Mouse (Mus musculus): ENCODE measurements around the gene Muc1. TPM values are rescaled to one million over a fixed set of nuclear protein-coding genes. Genes with fewer than 3 reads are reported as not detected.
A peak's percentile ranks its signal among the peaks of the same experiment; 100 is the strongest.

The Muc1 gene
- total and polyA plus RNA-seq, 3 experiments = 0.04 to 1.1 TPM; not detected in 1

DNA sequence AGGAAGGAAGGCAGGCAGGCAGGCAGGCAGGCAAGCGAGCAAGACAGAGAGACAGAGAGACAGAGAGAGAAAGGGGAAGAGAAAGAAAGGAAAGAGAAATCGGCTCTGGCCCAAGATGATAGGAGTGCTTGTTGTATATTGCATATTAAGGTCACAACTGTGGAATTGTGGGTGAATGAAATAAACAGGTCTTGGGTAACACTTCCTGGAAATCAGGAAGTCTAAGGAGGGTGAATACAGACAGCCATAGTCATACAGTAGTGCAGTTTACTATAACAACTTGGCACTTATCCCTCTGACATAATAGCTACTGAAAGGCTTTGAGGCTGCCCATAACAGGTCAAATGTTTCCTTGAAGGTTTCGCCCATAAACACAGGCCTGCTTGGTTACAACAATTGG is 29.0 kb upstream of the Muc1 start:
- Histone ChIP-seq H3K9ac (ENCODE audit: control insufficient read depth, low read depth, low read length, poor library complexity, severe bottlenecking) (no peak overlapping the region), H3K79me2 (ENCODE audit: control insufficient read depth, insufficient read depth, low read length, poor library complexity) (peaks cover 6% of the 10 kb centered on the region), H3K4me1 (ENCODE audit: control insufficient read depth in 1 of 2, insufficient read depth in 2 of 2, low read length in 2 of 2) (peaks cover 3 to 9% of the 10 kb centered on the region in 2 experiments), H3K9me3 (replicated peaks; ENCODE audit: insufficient read depth, low read length) (no peaks in the 10 kb centered on the region), H3K4me3 (ENCODE audit: control insufficient read depth in 1 of 2, insufficient read depth in 1 of 2, low read depth in 2 of 2, low read length in 2 of 2) (no peak overlapping the region), H3K27me3 (ENCODE audit: control insufficient read depth in 1 of 2, insufficient read depth in 2 of 2, low read length in 2 of 2) (no peaks in the 10 kb centered on the region), H3K36me3 (ENCODE audit: control insufficient read depth in 1 of 2, insufficient read depth in 2 of 2, low read length in 2 of 2) (peaks cover 0 to 14% of the 10 kb centered on the region in 2 experiments; a peak in 2 of 4 replicates), H3K27ac (ENCODE audit: control insufficient read depth, low read depth, low read length) (no peak overlapping the region)
- TF ChIP-seq USF1 (IDR thresholded peaks at IDR 0.05; ENCODE audit: low read depth, low read length) (peak; percentile 58; the same call in 1 of the 2 replicates), BHLHE40 (IDR thresholded peaks at IDR 0.05; ENCODE audit: borderline replicate concordance, low read depth, low read length) (no peak), HCFC1 (IDR thresholded peaks at IDR 0.05; ENCODE audit: low read depth, low read length) (peak; percentile 73), KAT2A (conservative IDR thresholded peaks at IDR 0.05; ENCODE audit: low read depth, low read length) (no peak), E2F4 (IDR thresholded peaks at IDR 0.05; ENCODE audit: borderline replicate concordance, low read depth, low read length) (no peak), ELF1 (IDR thresholded peaks at IDR 0.05; ENCODE audit: low read depth, low read length) (peak; percentile 72; the same call in 1 of the 2 replicates), SIN3A (IDR thresholded peaks at IDR 0.05; ENCODE audit: low read length) (peak; percentile 30; the same call in 1 of the 2 replicates)
- DNase-seq (ENCODE audit: low read depth, low spot score) = peak; percentile 65

DNA sequence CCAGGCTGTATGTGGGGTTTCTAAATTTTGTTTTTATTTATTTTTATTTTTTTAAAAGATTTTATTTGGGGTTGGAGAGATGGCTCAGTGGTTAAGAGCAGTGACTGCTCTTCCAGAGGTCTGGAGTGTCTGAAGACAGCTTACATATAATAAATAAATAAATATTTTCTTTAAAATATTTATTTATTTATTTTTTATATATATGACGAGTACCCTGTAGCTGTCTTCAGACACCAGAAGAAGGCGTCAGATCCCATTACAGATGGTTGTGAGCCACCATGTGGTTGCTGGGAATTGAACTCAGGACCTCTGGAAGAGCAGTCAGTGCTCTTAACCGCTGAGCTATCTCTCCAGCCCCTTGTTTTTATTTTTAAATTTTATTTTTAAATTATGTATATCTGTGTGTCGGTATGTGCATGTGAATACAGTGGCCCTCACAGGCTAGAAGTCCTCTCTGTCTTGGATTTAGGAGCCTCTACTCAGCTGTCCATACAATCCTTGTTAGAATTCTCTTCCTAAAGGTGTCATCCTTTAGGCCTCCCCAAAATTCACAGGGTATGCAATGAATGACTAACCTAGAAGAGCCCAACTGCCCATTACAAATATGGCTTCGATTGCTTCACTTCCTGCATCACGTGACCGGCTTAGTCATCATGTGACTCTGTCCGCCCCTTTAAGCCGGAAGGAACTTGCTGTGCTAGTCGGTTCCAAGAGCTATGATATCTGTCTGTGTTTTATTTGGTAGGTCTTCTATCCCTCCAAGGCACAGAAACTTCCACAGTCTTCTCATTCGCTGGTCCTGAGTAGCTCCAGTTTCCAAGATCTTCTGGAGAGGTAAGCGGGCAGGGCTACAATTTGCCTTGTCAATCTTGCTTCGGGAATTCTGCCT is 26.4 kb upstream of the Muc1 start, which contains the start of gene Gba:
Gba (plus strand) TSS at position 676 of the 889 bp plus-strand sequence.
- peak within 1 kb of the TSS; percentile 86 for H3K27ac ChIP-seq (ENCODE audit: control insufficient read depth, low read depth, low read length)
- H3K4me3 ChIP-seq (ENCODE audit: control insufficient read depth in 1 of 2, insufficient read depth in 1 of 2, low read depth in 2 of 2, low read length in 2 of 2) = peak within 1 kb of the TSS; percentile 71 to 85
- peaks cover 0 to 5% of the 10 kb centered on the region in 2 experiments; a peak in 2 of 4 replicates for H3K4me1 ChIP-seq (ENCODE audit: control insufficient read depth in 1 of 2, insufficient read depth in 2 of 2, low read length in 2 of 2)
- no peaks in the 10 kb centered on the region for H3K9me3 ChIP-seq (replicated peaks; ENCODE audit: insufficient read depth, low read length)
- H3K36me3 ChIP-seq (ENCODE audit: control insufficient read depth in 1 of 2, insufficient read depth in 2 of 2, low read length in 2 of 2) = peaks cover 0 to 8% of the 10 kb centered on the region in 2 experiments; a peak in 2 of 4 replicates
- H3K27me3 ChIP-seq (ENCODE audit: control insufficient read depth in 1 of 2, insufficient read depth in 2 of 2, low read length in 2 of 2) = no peaks in the 10 kb centered on the region
- H3K79me2 ChIP-seq (ENCODE audit: control insufficient read depth, insufficient read depth, low read length, poor library complexity) = peaks cover 6% of the 10 kb centered on the region
- peak within 1 kb of the TSS; percentile 86 for H3K9ac ChIP-seq (ENCODE audit: control insufficient read depth, low read depth, low read length, poor library complexity, severe bottlenecking)
- peak; percentile 99 for DNase-seq (ENCODE audit: low read depth, low spot score)
- peak; percentile 100 for TF ChIP-seq SIN3A (IDR thresholded peaks at IDR 0.05; ENCODE audit: low read length)
- peak; percentile 64; the same call in 1 of the 2 replicates for TF ChIP-seq POLR2AphosphoS2 (IDR thresholded peaks at IDR 0.05; ENCODE audit: low read length)
- TF ChIP-seq ZKSCAN1 (IDR thresholded peaks at IDR 0.05; ENCODE audit: low read depth, low read length) = no peak
- 0 out of 2 replicates have a peak, but pooled peaks have one; percentile 54 for TF ChIP-seq ZMIZ1 (IDR thresholded peaks at IDR 0.05; ENCODE audit: low read depth, low read length)
- no peak for TF ChIP-seq E2F4 (IDR thresholded peaks at IDR 0.05; ENCODE audit: borderline replicate concordance, low read depth, low read length)
- peak; percentile 99 for TF ChIP-seq MAX (IDR thresholded peaks at IDR 0.05; ENCODE audit: low read length)
- peak; percentile 70 for TF ChIP-seq TBP (IDR thresholded peaks at IDR 0.05; ENCODE audit: low read depth, low read length)
- no peak for TF ChIP-seq UBTF (IDR thresholded peaks at IDR 0.05; ENCODE audit: borderline replicate concordance, insufficient read depth, low read depth, low read length)
- peak; percentile 57 for TF ChIP-seq TCF12 (IDR thresholded peaks at IDR 0.05; ENCODE audit: low read depth, low read length)
- TF ChIP-seq MAZ (IDR thresholded peaks at IDR 0.05; ENCODE audit: low read depth, low read length) = 0 out of 2 replicates have a peak, but pooled peaks have one; percentile 33
- peak; percentile 91 for TF ChIP-seq KAT2A (conservative IDR thresholded peaks at IDR 0.05; ENCODE audit: low read depth, low read length)
- peak; percentile 81 for TF ChIP-seq NELFE (IDR thresholded peaks at IDR 0.05; ENCODE audit: low read depth, low read length)
- peak; percentile 92 for TF ChIP-seq MYC (IDR thresholded peaks at IDR 0.05; ENCODE audit: low read depth, low read length)
- peak; percentile 83 for TF ChIP-seq ETS1 (IDR thresholded peaks at IDR 0.05; ENCODE audit: low read depth, low read length)
- TF ChIP-seq USF1 (IDR thresholded peaks at IDR 0.05; ENCODE audit: low read depth, low read length) = peak; percentile 99
- no peak for TF ChIP-seq RAD21 (IDR thresholded peaks at IDR 0.05; ENCODE audit: low read depth, low read length)
- TF ChIP-seq GABPA (IDR thresholded peaks at IDR 0.05; ENCODE audit: low read depth, low read length) = no peak
- no peak for TF ChIP-seq EP300 (IDR thresholded peaks at IDR 0.05; ENCODE audit: low read depth in 1 of 2, low read length in 2 of 2)
- TF ChIP-seq RCOR1 (IDR thresholded peaks at IDR 0.05; ENCODE audit: low read depth, low read length) = peak; percentile 64
- peak; percentile 70; the same call in 1 of the 2 replicates for TF ChIP-seq ZNF384 (IDR thresholded peaks at IDR 0.05; ENCODE audit: low read depth, low read length)
- no peak for TF ChIP-seq MYB (IDR thresholded peaks at IDR 0.05; ENCODE audit: low read depth, low read length)
- no peak for TF ChIP-seq MEF2A (IDR thresholded peaks at IDR 0.05; ENCODE audit: extremely low read depth, insufficient replicate concordance, low read depth, low read length, poor library complexity, severe bottlenecking)
- peak; percentile 100 for TF ChIP-seq USF2 (IDR thresholded peaks at IDR 0.05; ENCODE audit: borderline replicate concordance in 1 of 2, insufficient read depth in 1 of 2, low read depth in 1 of 2, low read length in 2 of 2)
- TF ChIP-seq CHD1 (IDR thresholded peaks at IDR 0.05; ENCODE audit: low read depth, low read length) = no peak
